Mouse (Mus musculus) CD4-positive, CD25-positive, alpha-beta regulatory T cell (primary cell): ENCODE data around the gene Gfral. TPM values are rescaled to one million over a fixed set of nuclear protein-coding genes. Genes with fewer than 3 reads are reported as not detected.

Experiments used
- polyA plus RNA-seq: library from polyadenylated mRNA; unstranded; fragments of 100-300 nt; shearing (Covaris generic); gene quantifications from one replicate; pipeline ENCODE4 v1.2.1, GENCODE M21; 2017

The Gfral gene
- polyA plus RNA-seq, result not detected

DNA sequence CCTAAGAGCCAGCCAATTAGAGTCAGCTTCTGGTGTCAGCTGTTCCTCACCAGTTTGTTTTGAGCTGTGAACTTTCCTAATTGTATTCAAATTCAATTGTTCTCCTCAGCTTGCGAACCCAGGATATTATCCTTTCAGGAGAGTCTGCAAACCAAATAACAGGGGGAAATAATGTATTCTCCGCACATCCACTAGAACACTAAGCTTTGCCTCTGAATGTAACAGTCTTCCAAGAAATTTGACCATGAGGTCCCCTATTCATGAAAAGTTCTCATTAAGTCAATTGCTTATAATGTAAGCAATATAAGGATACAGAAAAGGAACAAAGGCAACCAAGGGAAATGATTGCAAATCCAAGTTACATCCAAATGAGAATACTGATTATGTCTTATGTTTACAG is at the start of gene Gfral:
Gene Gfral (minus strand): TSS at position 101 of the 400 bp plus-strand sequence.

Other genes starting within 250 kb of the Gfral start
- not detected for gene Hmgcll1, start 198.8 kb downstream of the Gfral start, polyA plus RNA-seq
- gene Hcrtr2, start 110.2 kb upstream of the Gfral start, polyA plus RNA-seq, result not detected